Mouse (Mus musculus): ENCODE results near the gene Eif4b. TPM values are rescaled to one million over a fixed set of nuclear protein-coding genes. Genes with fewer than 3 reads are reported as not detected.

Gene Eif4b
- polyA plus RNA-seq, 1 experiment from 2014 or later: 32.2 TPM

DNA sequence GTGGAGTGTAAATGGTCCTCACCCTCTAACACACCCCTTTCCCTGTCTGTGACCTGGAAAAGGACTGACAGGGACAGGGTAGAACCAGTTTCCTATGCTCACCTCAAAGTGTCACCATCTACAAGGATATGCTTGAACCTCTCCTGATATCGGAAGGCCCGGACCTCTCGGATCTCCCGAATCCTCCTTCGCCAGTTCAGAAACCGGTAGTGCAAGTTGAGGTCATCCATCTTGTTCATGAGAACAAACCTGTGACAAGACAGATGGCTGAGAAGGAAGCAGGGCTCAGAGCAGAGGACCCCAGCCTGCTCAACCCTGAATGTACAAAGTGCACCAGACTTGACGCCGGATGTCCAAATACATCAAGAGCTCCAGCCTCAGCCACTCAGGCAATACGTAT lies 59.7 kb downstream of the Eif4b start:
- Histone ChIP-seq H3K27ac (ENCODE audit: low read depth) (no peak overlapping the region), H3K4me3 (ENCODE audit: low read depth, low read length) (no peak overlapping the region), H3K4me1 (ENCODE audit: insufficient read depth) (peaks cover 14% of the 10 kb centered on the region), H3K27me3 (ENCODE audit: insufficient read depth, low read length) (no peaks in the 10 kb centered on the region), H3K9me3 (ENCODE audit: low read length) (no peaks in the 10 kb centered on the region), H3K36me3 (replicated peaks; ENCODE audit: insufficient read depth, low read length) (peaks cover 36% of the 10 kb centered on the region), H3K9ac (replicated peaks) (no peak overlapping the region), H3K4me2 (ENCODE audit: low read depth, low read length) (no peak overlapping the region)
- WGBS (ENCODE audit: insufficient replicate concordance): 89% methylated on average over 9 of the region's 9 CpGs
- no peak for DNase-seq
- ATAC-seq: no peak
- no peak for TF ChIP-seq CTCF (IDR thresholded peaks at IDR 0.05; ENCODE audit: low read depth)
- no peak for TF ChIP-seq EP300 (IDR thresholded peaks at IDR 0.05; ENCODE audit: low read depth)

DNA sequence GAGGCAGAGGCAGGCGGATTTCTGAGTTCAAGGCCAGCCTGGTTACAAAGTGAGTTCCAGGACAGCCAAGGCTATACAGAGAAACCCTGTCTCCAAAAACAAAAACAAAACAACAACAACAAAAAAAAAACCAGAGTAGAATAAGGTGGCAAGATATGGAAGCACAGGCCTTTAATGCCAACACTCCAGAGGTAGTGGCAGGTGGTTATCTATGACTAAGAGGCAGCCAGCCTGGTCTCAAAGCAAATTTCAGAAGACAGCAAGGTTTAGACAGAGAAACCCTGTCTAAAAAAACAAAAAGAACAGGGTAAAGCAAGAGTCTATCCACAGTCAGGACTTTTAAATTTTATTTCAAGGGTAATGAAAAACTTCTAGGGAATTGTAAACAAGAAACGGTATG lies 61.1 kb downstream of the Eif4b start:
- DNase-seq (no peak), ATAC-seq (no peak)
- H3K27ac ChIP-seq (ENCODE audit: low read depth): peak overlapping the region; percentile 75; the same call in 1 of the 2 replicates
- no peak overlapping the region for H3K9ac ChIP-seq (replicated peaks)
- peak overlapping the region; percentile 92; the same call in 1 of the 2 replicates for H3K4me3 ChIP-seq (ENCODE audit: low read depth, low read length)
- H3K9me3 ChIP-seq (ENCODE audit: low read length): no peaks in the 10 kb centered on the region
- no peaks in the 10 kb centered on the region for H3K27me3 ChIP-seq (ENCODE audit: insufficient read depth, low read length)
- H3K4me2 ChIP-seq (ENCODE audit: low read depth, low read length): peak overlapping the region; percentile 98; the same call in 1 of the 2 replicates
- 83% methylated on average over 2 of the region's 2 CpGs for WGBS (ENCODE audit: insufficient replicate concordance)
- peaks cover 14% of the 10 kb centered on the region for H3K4me1 ChIP-seq (ENCODE audit: insufficient read depth)
- TF ChIP-seq EP300 (IDR thresholded peaks at IDR 0.05; ENCODE audit: low read depth): no peak
- no peak for TF ChIP-seq CTCF (IDR thresholded peaks at IDR 0.05; ENCODE audit: low read depth)
- H3K36me3 ChIP-seq (replicated peaks; ENCODE audit: insufficient read depth, low read length): peaks cover 27% of the 10 kb centered on the region

DNA sequence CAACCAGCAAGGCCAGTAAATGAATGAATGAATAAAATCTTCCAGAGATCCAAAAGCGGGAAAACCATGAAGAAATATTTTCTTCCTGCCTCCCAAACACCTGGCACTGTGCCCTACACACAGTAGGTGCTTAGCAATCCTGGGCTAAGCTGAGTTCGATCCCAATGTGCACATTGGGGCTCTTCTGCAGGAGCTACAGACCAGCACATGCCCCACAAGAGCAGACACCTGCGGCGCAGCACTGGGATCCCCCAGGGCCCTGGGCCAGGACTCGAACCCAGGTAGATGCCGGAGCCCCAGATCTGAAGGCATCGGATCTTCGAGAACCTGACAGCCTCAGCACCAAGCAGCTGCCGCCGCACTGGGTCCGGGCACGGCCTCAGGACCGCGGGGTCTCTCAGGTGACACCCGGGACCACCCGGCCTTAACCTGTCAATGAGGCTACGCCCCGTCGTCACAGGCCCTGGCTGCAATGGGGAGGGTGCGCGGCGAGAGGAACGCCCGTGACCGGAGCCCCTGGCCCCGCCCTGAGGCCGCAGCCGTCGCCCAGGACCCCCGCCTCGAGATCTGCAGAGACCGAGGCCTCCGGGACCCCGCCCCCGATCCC lies 62.1 kb downstream of the Eif4b start:
- H3K4me3 ChIP-seq (ENCODE audit: low read depth, low read length): peak overlapping the region; percentile 92
- TF ChIP-seq EP300 (IDR thresholded peaks at IDR 0.05; ENCODE audit: low read depth) (no peak), CTCF (IDR thresholded peaks at IDR 0.05; ENCODE audit: low read depth) (no peak)
- peak overlapping the region; percentile 75 for H3K27ac ChIP-seq (ENCODE audit: low read depth)
- H3K4me1 ChIP-seq (ENCODE audit: insufficient read depth): peaks cover 14% of the 10 kb centered on the region
- no peaks in the 10 kb centered on the region for H3K9me3 ChIP-seq (ENCODE audit: low read length)
- DNase-seq (no peak), ATAC-seq (peak; percentile 53)
- peak overlapping the region; percentile 98 for H3K4me2 ChIP-seq (ENCODE audit: low read depth, low read length)
- 4% methylated on average over 34 of the region's 35 CpGs for WGBS (ENCODE audit: insufficient replicate concordance)
- no peaks in the 10 kb centered on the region for H3K27me3 ChIP-seq (ENCODE audit: insufficient read depth, low read length)
- peaks cover 18% of the 10 kb centered on the region for H3K36me3 ChIP-seq (replicated peaks; ENCODE audit: insufficient read depth, low read length)
- peak overlapping the region; percentile 87 for H3K9ac ChIP-seq (replicated peaks)

DNA sequence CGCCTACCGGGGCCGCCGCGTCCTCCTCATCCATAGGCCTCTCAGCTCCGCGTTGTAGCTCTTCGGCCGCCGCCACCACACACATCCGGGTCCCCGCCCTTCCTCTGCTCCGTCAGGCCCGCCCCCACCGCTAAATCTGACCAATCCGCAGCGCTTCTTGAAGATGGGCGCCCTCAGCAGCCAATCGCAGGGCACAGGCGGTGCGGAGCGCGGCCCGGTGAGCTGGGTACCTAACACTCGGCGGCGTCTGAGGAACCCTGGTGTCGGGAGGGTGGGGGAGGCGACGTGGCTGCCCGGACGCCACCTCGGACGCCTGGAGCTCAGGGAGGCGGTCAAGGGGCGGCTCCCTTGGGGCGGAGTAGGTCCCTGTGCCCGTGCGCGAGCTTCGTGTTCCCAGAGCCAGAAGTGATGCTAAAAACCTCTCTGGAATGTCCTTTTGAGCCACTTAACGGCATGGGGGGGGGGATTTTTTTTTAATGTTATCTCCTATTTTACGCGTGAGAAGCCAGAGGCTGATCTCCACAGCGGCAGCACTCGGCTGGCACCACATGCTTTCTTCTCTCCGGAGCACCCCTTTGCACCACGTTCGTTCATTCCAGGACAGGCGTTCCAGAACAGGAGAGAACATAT lies 62.7 kb downstream of the Eif4b start, which contains the start of gene Spryd3:
TSS of gene Spryd3 (minus strand) at position 106 of the 630 bp plus-strand sequence.
- Histone ChIP-seq H3K27ac (ENCODE audit: low read depth) (peak within 1 kb of the TSS; percentile 75), H3K9me3 (ENCODE audit: low read length) (no peaks in the 10 kb centered on the region), H3K4me3 (ENCODE audit: low read depth, low read length) (peak within 1 kb of the TSS; percentile 92), H3K9ac (replicated peaks) (peak within 1 kb of the TSS; percentile 87), H3K36me3 (replicated peaks; ENCODE audit: insufficient read depth, low read length) (peaks cover 18% of the 10 kb centered on the region), H3K4me1 (ENCODE audit: insufficient read depth) (peaks cover 14% of the 10 kb centered on the region), H3K27me3 (ENCODE audit: insufficient read depth, low read length) (no peaks in the 10 kb centered on the region), H3K4me2 (ENCODE audit: low read depth, low read length) (peak within 1 kb of the TSS; percentile 98)
- ATAC-seq (peak; percentile 100), DNase-seq (peak; percentile 98)
- TF ChIP-seq EP300 (IDR thresholded peaks at IDR 0.05; ENCODE audit: low read depth) (no peak), CTCF (IDR thresholded peaks at IDR 0.05; ENCODE audit: low read depth) (no peak)
- WGBS (ENCODE audit: insufficient replicate concordance): 1% methylated on average over 48 of the region's 50 CpGs

DNA sequence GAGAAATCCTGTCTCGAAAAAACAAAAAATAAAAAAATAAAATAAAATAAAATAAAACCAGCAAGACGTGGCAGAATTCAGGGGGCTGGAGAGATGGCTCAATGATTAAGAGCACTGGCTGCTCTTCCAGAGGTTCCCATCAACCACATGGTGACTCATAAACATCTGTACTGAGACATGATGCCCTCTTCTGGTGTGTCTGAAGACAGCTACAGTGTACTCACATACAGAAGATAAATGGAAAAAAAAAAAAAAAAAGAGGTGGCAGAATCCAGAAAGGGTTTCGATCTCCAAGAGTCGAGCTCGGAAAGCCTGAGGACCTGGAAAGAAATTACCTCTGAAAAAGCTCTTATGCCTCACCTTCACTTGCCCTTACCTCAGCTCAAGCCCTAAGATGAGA lies 67.5 kb downstream of the Eif4b start:
- Histone ChIP-seq H3K4me3 (ENCODE audit: low read depth, low read length) (no peak overlapping the region), H3K36me3 (replicated peaks; ENCODE audit: insufficient read depth, low read length) (no peaks in the 10 kb centered on the region), H3K27me3 (ENCODE audit: insufficient read depth, low read length) (peaks cover 29% of the 10 kb centered on the region; the same call in 1 of the 2 replicates), H3K9ac (replicated peaks) (no peak overlapping the region), H3K9me3 (ENCODE audit: low read length) (no peaks in the 10 kb centered on the region), H3K4me2 (ENCODE audit: low read depth, low read length) (no peak overlapping the region), H3K27ac (ENCODE audit: low read depth) (no peak overlapping the region), H3K4me1 (ENCODE audit: insufficient read depth) (peaks cover 5% of the 10 kb centered on the region)
- 84% methylated on average over 5 of the region's 5 CpGs for WGBS (ENCODE audit: insufficient replicate concordance)
- TF ChIP-seq EP300 (IDR thresholded peaks at IDR 0.05; ENCODE audit: low read depth): no peak
- TF ChIP-seq CTCF (IDR thresholded peaks at IDR 0.05; ENCODE audit: low read depth): no peak
- DNase-seq (no peak), ATAC-seq (no peak)

All from liver, postnatal 0 days (tissue).